In genomic region chr9:71772338-71772737, GRCm38 (mm10) we compare ENCODE assay signal across 7 mouse cellular contexts. TPM values are rescaled to one million over a fixed set of nuclear protein-coding genes. Genes with fewer than 3 reads are reported as not detected.
DNase-seq lines count a peak whose midpoint lies in the region; ATAC-seq and TF ChIP-seq lines count a peak whose summit lies in the region.

No protein-coding gene starts in this region.

- no peak overlapping the region for H3K4me3 ChIP-seq in G1E (ENCODE audit: low read depth, low read length)
- H3K4me3 ChIP-seq in bone marrow, adult 2 months (replicated peaks; ENCODE audit: control insufficient read depth, low read depth, low read length): no peak overlapping the region

- 64% methylated on average over 5 of the region's 5 CpGs for WGBS in bone marrow, adult 2 months

- no peak for ATAC-seq in G1E (ENCODE audit: extremely low read depth, insufficient number of reproducible peaks, low FRiP score, poor library complexity, severe bottlenecking)

- H3K27me3 ChIP-seq in G1E (ENCODE audit: insufficient read depth, low read length): peaks cover 9% of the 10 kb centered on the region

- H3K4me1 ChIP-seq in G1E (ENCODE audit: insufficient read depth, low read depth, low read length): peaks cover 29% of the 10 kb centered on the region
- no peaks in the 10 kb centered on the region for H3K4me1 ChIP-seq in bone marrow, adult 2 months (ENCODE audit: control insufficient read depth, insufficient read depth, low read length)

- peaks cover 8% of the 10 kb centered on the region for H3K9me3 ChIP-seq in G1E (replicated peaks)

- no peak for TF ChIP-seq POLR2A in bone marrow, adult 2 months (IDR thresholded peaks at IDR 0.05; ENCODE audit: borderline replicate concordance, control insufficient read depth, low read depth, low read length)

- DNase-seq in layer of hippocampus, postnatal 10 days (ENCODE audit: low spot score in 2 of 2): peak; percentile 25 to 26
- DNase-seq in layer of hippocampus, adult 8-10 months (ENCODE audit: low spot score in 2 of 2): no peak
- DNase-seq in G1E (ENCODE audit: low spot score): no peak
- DNase-seq in kidney, adult 9 months: peak; percentile 78
- DNase-seq in retina, adult 2 months (ENCODE audit: low read depth, low spot score): peak; percentile 23
- no peak for DNase-seq in right cerebral cortex, postnatal 36 days (ENCODE audit: low spot score in 2 of 2)

- TF ChIP-seq CTCF in G1E (IDR thresholded peaks at IDR 0.05; ENCODE audit: low read depth, low read length): peak; percentile 24; the same call in 1 of the 2 replicates
- TF ChIP-seq CTCF in bone marrow, adult 2 months (IDR thresholded peaks at IDR 0.05; ENCODE audit: control insufficient read depth, insufficient read depth, low read length): peak; percentile 43; the same call in 1 of the 2 replicates

- no peak overlapping the region for H3K27ac ChIP-seq in bone marrow, adult 2 months (ENCODE audit: control insufficient read depth, insufficient read depth, low read depth, low read length, poor library complexity)

- no peaks in the 10 kb centered on the region for H3K36me3 ChIP-seq in G1E (replicated peaks)

RNA-seq across cellular contexts. Expression of gene Cgnl1, which starts 0.9 kb away (rescaled TPM):
- total RNA-seq in layer of hippocampus, postnatal 10 days (2021): 10 to 100 TPM in 1 of 2 experiments, 1 to 10 TPM in 1; 9.6 to 15.0 TPM
- total RNA-seq in layer of hippocampus, adult 8-10 months (2022): 1 to 10 TPM; 7.9 to 9.2 (median 8.3) TPM
- 0.63 and 0.98 TPM in 2 replicates for total RNA-seq in G1E (2014; fragmentation: Nextera tagmentation)
- total RNA-seq in G1E (2017): 1.3 and 1.4 TPM in 2 replicates
- 1.3 and 1.6 TPM in 2 replicates for polyA plus RNA-seq in G1E (2012)
- 1.1 and 2.4 TPM in 2 replicates for polyA plus RNA-seq in bone marrow, adult 2 months (2011; ENCODE audit: insufficient read depth, insufficient read length, low replicate concordance, missing spikeins)

Comparison
In these comparisons a context has a peak if more than half of its experiments do, and no peak if none do; other contexts are left out.
1. DNase-seq: peak in layer of hippocampus, postnatal 10 days (2 of 2), kidney, adult 9 months (single experiment) and retina, adult 2 months (single experiment); none in layer of hippocampus, adult 8-10 months (0 of 2), G1E (single experiment) and right cerebral cortex, postnatal 36 days (0 of 2).